Mouse (Mus musculus) heart, embryonic 10.5 days (tissue): Measurements from ENCODE around the gene Bri3. TPM values are rescaled to one million over a fixed set of nuclear protein-coding genes. Genes with fewer than 3 reads are reported as not detected.
A peak's percentile ranks its signal among the peaks of the same experiment; 100 is the strongest.

Experiments
- DNase-seq: peaks from one replicate; pipeline ENCODE4 v3.0.0-alpha.2; 2017; ENCODE audit warnings: low spot score
- H3K27ac ChIP-seq: fragments of 300-500 bp; sonication (generic); 2 replicates; pipeline ENCODE4 v1.5.1; 2016; ENCODE audit warnings: mild to moderate bottlenecking
- H3K27me3 ChIP-seq: fragments of 300-500 bp; sonication (generic); 2 replicates; pipeline ENCODE4 v1.6.1; 2016; ENCODE audit warnings: mild to moderate bottlenecking; ENCODE audit not compliant: poor library complexity, insufficient read depth, severe bottlenecking
- H3K36me3 ChIP-seq: fragments of 300-500 bp; sonication (generic); 2 replicates; pipeline ENCODE4 v1.6.1; 2016; ENCODE audit warnings: mild to moderate bottlenecking, moderate library complexity
- H3K4me1 ChIP-seq: fragments of 300-500 bp; sonication (generic); 2 replicates; pipeline ENCODE4 v1.6.1; 2016; ENCODE audit warnings: mild to moderate bottlenecking
- H3K4me3 ChIP-seq: fragments of 300-500 bp; sonication (generic); 2 replicates; pipeline ENCODE4 v1.5.1; 2016; ENCODE audit warnings: mild to moderate bottlenecking, moderate library complexity
- H3K9me3 ChIP-seq: fragments of 300-500 bp; sonication (generic); 2 replicates; pipeline ENCODE4 v1.6.1; 2016; ENCODE audit warnings: mild to moderate bottlenecking, moderate library complexity
- WGBS: fragments of 180-500 bp; shearing (Covaris S2); methylation state at CpG from one replicate; pipeline ENCODE4 v1.1.7; 2016; 5-methylcytosine and 5-hydroxymethylcytosine counted together
- polyA plus RNA-seq: library from polyadenylated mRNA; unstranded; fragments of >200 nt; fragmentation: Nextera tagmentation; extraction: Ambion mirVana; gene quantifications from 2 replicates; pipeline ENCODE4 v1.2.1, GENCODE M21; 2016

Gene Bri3
- polyA plus RNA-seq, 1 experiment from 2014 or later = 110 TPM

GRCm38 (mm10) chr5:144246669-144247068 is 2.4 kb downstream of the Bri3 start:
- Histone ChIP-seq H3K4me1 (peaks cover 18% of the 10 kb centered on the region), H3K27ac (no peak overlapping the region), H3K4me3 (no peak overlapping the region), H3K36me3 (no peaks in the 10 kb centered on the region; the same call in 1 of the 2 replicates), H3K27me3 (no peaks in the 10 kb centered on the region), H3K9me3 (peaks cover 4% of the 10 kb centered on the region; the same call in 1 of the 2 replicates)
- 79% methylated on average over 7 of the region's 7 CpGs for WGBS
- no peak for DNase-seq

GRCm38 (mm10) chr5:144247307-144247706 is 3.1 kb downstream of the Bri3 start:
- Histone ChIP-seq H3K36me3 (no peaks in the 10 kb centered on the region; the same call in 1 of the 2 replicates), H3K27me3 (no peaks in the 10 kb centered on the region), H3K27ac (no peak overlapping the region), H3K4me1 (peaks cover 13% of the 10 kb centered on the region), H3K4me3 (no peak overlapping the region), H3K9me3 (peaks cover 4% of the 10 kb centered on the region; the same call in 1 of the 2 replicates)
- no peak for DNase-seq
- WGBS = 79% methylated on average over 10 of the region's 10 CpGs

- no peak overlapping the region for H3K27ac ChIP-seq
- 63% methylated on average over 10 of the region's 10 CpGs for WGBS
- no peak for DNase-seq
- peaks cover 7% of the 10 kb centered on the region; the same call in 1 of the 2 replicates for H3K4me1 ChIP-seq
- H3K27me3 ChIP-seq = no peaks in the 10 kb centered on the region
- H3K9me3 ChIP-seq = peaks cover 4% of the 10 kb centered on the region; the same call in 1 of the 2 replicates
- no peaks in the 10 kb centered on the region; the same call in 1 of the 2 replicates for H3K36me3 ChIP-seq
- H3K4me3 ChIP-seq = no peak overlapping the region
Measured at GRCm38 (mm10) chr5:144247906-144248585, 3.8 kb downstream of the Bri3 start.

GRCm38 (mm10) chr5:144249871-144250270 is 5.6 kb downstream of the Bri3 start:
- no peaks in the 10 kb centered on the region for H3K27me3 ChIP-seq
- H3K4me3 ChIP-seq = no peak overlapping the region
- 74% methylated on average over 3 of the region's 3 CpGs for WGBS
- no peak overlapping the region for H3K27ac ChIP-seq
- H3K36me3 ChIP-seq = no peaks in the 10 kb centered on the region; the same call in 1 of the 2 replicates
- peaks cover 13% of the 10 kb centered on the region for H3K4me1 ChIP-seq
- H3K9me3 ChIP-seq = peaks cover 4% of the 10 kb centered on the region; the same call in 1 of the 2 replicates
- no peak for DNase-seq

GRCm38 (mm10) chr5:144251876-144252577 is 7.8 kb downstream of the Bri3 start:
- no peak for DNase-seq
- H3K4me1 ChIP-seq = peaks cover 19% of the 10 kb centered on the region
- H3K36me3 ChIP-seq = no peaks in the 10 kb centered on the region; the same call in 1 of the 2 replicates
- H3K27ac ChIP-seq = no peak overlapping the region
- H3K4me3 ChIP-seq = no peak overlapping the region
- 89% methylated on average over 13 of the region's 13 CpGs for WGBS
- H3K27me3 ChIP-seq = no peaks in the 10 kb centered on the region
- H3K9me3 ChIP-seq = peaks cover 4% of the 10 kb centered on the region; the same call in 1 of the 2 replicates

- Histone ChIP-seq H3K4me3 (no peak overlapping the region), H3K27ac (no peak overlapping the region), H3K9me3 (peaks cover 4% of the 10 kb centered on the region; the same call in 1 of the 2 replicates), H3K27me3 (no peaks in the 10 kb centered on the region), H3K4me1 (peaks cover 26% of the 10 kb centered on the region), H3K36me3 (no peaks in the 10 kb centered on the region; the same call in 1 of the 2 replicates)
- 67% methylated on average over 4 of the region's 4 CpGs for WGBS
- DNase-seq = no peak
Measured at GRCm38 (mm10) chr5:144253212-144253611, 9.0 kb downstream of the Bri3 start.

GRCm38 (mm10) chr5:144254122-144254810 is 10.0 kb downstream of the Bri3 start:
- Histone ChIP-seq H3K27me3 (no peaks in the 10 kb centered on the region), H3K36me3 (peaks cover 9% of the 10 kb centered on the region; the same call in 1 of the 2 replicates), H3K27ac (peak overlapping the region; percentile 99), H3K9me3 (peaks cover 4% of the 10 kb centered on the region; the same call in 1 of the 2 replicates), H3K4me3 (peak overlapping the region; percentile 97), H3K4me1 (peaks cover 35% of the 10 kb centered on the region)
- peak; percentile 83 for DNase-seq
- WGBS = 54% methylated on average over 16 of the region's 16 CpGs

GRCm38 (mm10) chr5:144254811-144255631 is 10.8 kb downstream of the Bri3 start:
- WGBS = under 1% methylated on average over 75 of the region's 84 CpGs
- peaks cover 13% of the 10 kb centered on the region; the same call in 1 of the 2 replicates for H3K36me3 ChIP-seq
- peak; percentile 96 for DNase-seq
- H3K9me3 ChIP-seq = peaks cover 2% of the 10 kb centered on the region; the same call in 1 of the 2 replicates
- no peaks in the 10 kb centered on the region for H3K27me3 ChIP-seq
- H3K4me1 ChIP-seq = peaks cover 40% of the 10 kb centered on the region
- H3K4me3 ChIP-seq = peak overlapping the region; percentile 97
- H3K27ac ChIP-seq = peak overlapping the region; percentile 99

- H3K9me3 ChIP-seq = no peaks in the 10 kb centered on the region
- peaks cover 49% of the 10 kb centered on the region for H3K4me1 ChIP-seq
- H3K27ac ChIP-seq = peak overlapping the region; percentile 99
- peaks cover 21% of the 10 kb centered on the region for H3K36me3 ChIP-seq
- H3K27me3 ChIP-seq = no peaks in the 10 kb centered on the region
- DNase-seq = peak; percentile 87
- peak overlapping the region; percentile 97 for H3K4me3 ChIP-seq
- under 1% methylated on average over 39 of the region's 40 CpGs for WGBS
Measured at GRCm38 (mm10) chr5:144255632-144256540, 11.6 kb downstream of the Bri3 start.

- Histone ChIP-seq H3K4me3 (peak overlapping the region; percentile 97), H3K27me3 (no peaks in the 10 kb centered on the region), H3K4me1 (peaks cover 55% of the 10 kb centered on the region), H3K36me3 (peaks cover 22% of the 10 kb centered on the region), H3K27ac (peak overlapping the region; percentile 99), H3K9me3 (no peaks in the 10 kb centered on the region)
- no peak for DNase-seq
- 15% methylated on average over 7 of the region's 7 CpGs for WGBS
Measured at GRCm38 (mm10) chr5:144256541-144256870, 12.3 kb downstream of the Bri3 start.

- Histone ChIP-seq H3K27ac (peak overlapping the region; percentile 99), H3K4me1 (peaks cover 59% of the 10 kb centered on the region), H3K4me3 (peak overlapping the region; percentile 97), H3K36me3 (peaks cover 25% of the 10 kb centered on the region), H3K27me3 (no peaks in the 10 kb centered on the region), H3K9me3 (no peaks in the 10 kb centered on the region)
- WGBS = 33% methylated on average over 1 of the region's 1 CpGs
- no peak for DNase-seq
Measured at GRCm38 (mm10) chr5:144256888-144257287, 12.7 kb downstream of the Bri3 start.
